Mouse (Mus musculus): ENCODE results near the gene Fras1. TPM values are rescaled to one million over a fixed set of nuclear protein-coding genes. Genes with fewer than 3 reads are reported as not detected.

Gene Fras1
- total and polyA plus RNA-seq, 2 experiments from 2014 or later: 4.0 to 43.0 TPM

GRCm38 (mm10) chr5:96405139-96405842 is 31.5 kb downstream of the Fras1 start:
- no peaks in the 10 kb centered on the region for H3K9me3 ChIP-seq (replicated peaks; ENCODE audit: control insufficient read depth, low read length)
- H3K4me3 ChIP-seq (ENCODE audit: low read depth, low read length): no peak overlapping the region
- H3K27ac ChIP-seq (ENCODE audit: low read depth): no peak overlapping the region
- DNase-seq (ENCODE audit: low spot score): no peak
- no peaks in the 10 kb centered on the region for H3K36me3 ChIP-seq (replicated peaks; ENCODE audit: control insufficient read depth, insufficient read depth, low read length)
- ATAC-seq (ENCODE audit: insufficient read depth, low read depth): no peak
- no peak for TF ChIP-seq CTCF (IDR thresholded peaks at IDR 0.05; ENCODE audit: low read depth)
- 64% methylated on average over 8 of the region's 8 CpGs for WGBS
- no peaks in the 10 kb centered on the region for H3K27me3 ChIP-seq (ENCODE audit: control insufficient read depth, insufficient read depth, low read length)
- H3K4me2 ChIP-seq (ENCODE audit: low read depth, low read length): no peak overlapping the region
- H3K4me1 ChIP-seq (ENCODE audit: control insufficient read depth, insufficient read depth): 0 out of 2 replicates have a peak, but pooled peaks cover 4% of the 10 kb centered on the region
- H3K9ac ChIP-seq (replicated peaks; ENCODE audit: low read depth, low read length): no peak overlapping the region

DNA sequence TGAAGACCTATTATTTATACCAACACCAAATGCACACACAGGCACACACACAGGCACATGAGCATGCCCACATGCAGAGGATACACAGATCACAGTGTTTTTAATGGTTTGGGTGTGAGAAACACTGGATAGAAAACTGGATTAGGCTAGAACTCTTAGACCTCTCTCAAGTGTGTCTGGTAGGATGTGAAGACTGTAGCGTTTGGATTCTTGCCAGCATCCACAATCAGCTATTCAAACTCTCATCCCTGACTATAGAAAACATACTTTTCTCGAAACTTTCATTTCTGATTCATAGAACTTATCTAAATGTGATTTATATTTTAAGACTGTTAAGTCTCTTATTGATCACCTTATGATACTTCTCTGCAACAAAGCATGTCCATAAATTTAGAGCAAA is 34.5 kb downstream of the Fras1 start:
- DNase-seq (ENCODE audit: low spot score): no peak
- ATAC-seq (ENCODE audit: insufficient read depth, low read depth): no peak
- TF ChIP-seq EP300 (IDR thresholded peaks at IDR 0.05; ENCODE audit: low read depth) (no peak), CTCF (IDR thresholded peaks at IDR 0.05; ENCODE audit: low read depth) (no peak)
- Histone ChIP-seq H3K27me3 (ENCODE audit: control insufficient read depth, insufficient read depth, low read length) (no peaks in the 10 kb centered on the region), H3K9me3 (replicated peaks; ENCODE audit: control insufficient read depth, low read length) (no peaks in the 10 kb centered on the region), H3K27ac (ENCODE audit: low read depth) (no peak overlapping the region), H3K4me2 (ENCODE audit: low read depth, low read length) (no peak overlapping the region), H3K36me3 (replicated peaks; ENCODE audit: control insufficient read depth, insufficient read depth, low read length) (no peaks in the 10 kb centered on the region), H3K4me3 (ENCODE audit: low read depth, low read length) (no peak overlapping the region), H3K4me1 (ENCODE audit: control insufficient read depth, insufficient read depth) (no peaks in the 10 kb centered on the region), H3K9ac (replicated peaks; ENCODE audit: low read depth, low read length) (no peak overlapping the region)
- WGBS: 62% methylated on average over 2 of the region's 2 CpGs

DNA sequence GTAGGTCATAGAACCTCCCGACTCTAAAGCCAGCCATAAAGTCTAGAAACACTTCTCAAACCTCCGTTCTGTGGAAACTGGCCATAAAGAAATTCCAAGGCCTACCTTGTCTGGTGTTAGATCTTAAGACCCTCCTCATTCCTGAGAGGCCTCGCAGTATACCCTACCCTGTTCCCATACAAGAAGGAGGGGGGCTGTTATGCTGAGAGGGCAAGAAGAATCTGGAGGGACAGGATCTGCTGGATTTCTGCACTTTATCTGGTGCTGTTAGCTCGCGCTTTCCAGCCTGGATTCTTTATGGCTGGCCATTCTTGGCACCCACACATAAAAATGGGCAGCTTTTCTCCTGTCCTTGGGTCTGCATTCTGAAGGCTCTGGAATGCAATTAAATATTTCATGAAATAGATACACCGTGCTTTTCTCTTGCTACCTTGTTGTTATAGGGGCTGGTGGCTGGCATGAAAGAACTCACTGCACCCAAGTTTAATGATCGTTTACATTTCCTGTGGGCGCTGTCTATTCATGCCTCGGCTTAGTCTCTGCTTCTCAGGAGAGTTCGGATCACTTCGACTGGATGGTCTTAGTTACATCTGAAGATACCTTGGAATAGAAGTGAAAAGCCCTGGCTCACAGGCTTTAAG is 39.1 kb downstream of the Fras1 start:
- TF ChIP-seq CTCF (IDR thresholded peaks at IDR 0.05; ENCODE audit: low read depth) (no peak), EP300 (IDR thresholded peaks at IDR 0.05; ENCODE audit: low read depth) (no peak)
- Histone ChIP-seq H3K27me3 (ENCODE audit: control insufficient read depth, insufficient read depth, low read length) (no peaks in the 10 kb centered on the region), H3K27ac (ENCODE audit: low read depth) (no peak overlapping the region), H3K4me3 (ENCODE audit: low read depth, low read length) (no peak overlapping the region), H3K9ac (replicated peaks; ENCODE audit: low read depth, low read length) (no peak overlapping the region), H3K4me1 (ENCODE audit: control insufficient read depth, insufficient read depth) (no peaks in the 10 kb centered on the region), H3K4me2 (ENCODE audit: low read depth, low read length) (no peak overlapping the region), H3K9me3 (replicated peaks; ENCODE audit: control insufficient read depth, low read length) (no peaks in the 10 kb centered on the region), H3K36me3 (replicated peaks; ENCODE audit: control insufficient read depth, insufficient read depth, low read length) (no peaks in the 10 kb centered on the region)
- ATAC-seq (ENCODE audit: insufficient read depth, low read depth) (no peak), DNase-seq (ENCODE audit: low spot score) (no peak)
- 66% methylated on average over 11 of the region's 11 CpGs for WGBS

GRCm38 (mm10) chr5:96417121-96417520 is 43.4 kb downstream of the Fras1 start:
- DNase-seq (ENCODE audit: low spot score) (no peak), ATAC-seq (ENCODE audit: insufficient read depth, low read depth) (no peak)
- H3K27me3 ChIP-seq (ENCODE audit: control insufficient read depth, insufficient read depth, low read length): no peaks in the 10 kb centered on the region
- no peak overlapping the region for H3K27ac ChIP-seq (ENCODE audit: low read depth)
- WGBS: 84% methylated on average over 4 of the region's 4 CpGs
- no peak overlapping the region for H3K4me2 ChIP-seq (ENCODE audit: low read depth, low read length)
- no peak overlapping the region for H3K4me3 ChIP-seq (ENCODE audit: low read depth, low read length)
- TF ChIP-seq CTCF (IDR thresholded peaks at IDR 0.05; ENCODE audit: low read depth): no peak
- TF ChIP-seq EP300 (IDR thresholded peaks at IDR 0.05; ENCODE audit: low read depth): no peak
- H3K9ac ChIP-seq (replicated peaks; ENCODE audit: low read depth, low read length): no peak overlapping the region
- H3K9me3 ChIP-seq (replicated peaks; ENCODE audit: control insufficient read depth, low read length): no peaks in the 10 kb centered on the region
- no peaks in the 10 kb centered on the region for H3K36me3 ChIP-seq (replicated peaks; ENCODE audit: control insufficient read depth, insufficient read depth, low read length)
- H3K4me1 ChIP-seq (ENCODE audit: control insufficient read depth, insufficient read depth): no peaks in the 10 kb centered on the region

GRCm38 (mm10) chr5:96421550-96421949 is 47.8 kb downstream of the Fras1 start:
- Histone ChIP-seq H3K4me1 (ENCODE audit: control insufficient read depth, insufficient read depth) (no peaks in the 10 kb centered on the region), H3K36me3 (replicated peaks; ENCODE audit: control insufficient read depth, insufficient read depth, low read length) (no peaks in the 10 kb centered on the region), H3K9ac (replicated peaks; ENCODE audit: low read depth, low read length) (no peak overlapping the region), H3K27ac (ENCODE audit: low read depth) (no peak overlapping the region), H3K4me2 (ENCODE audit: low read depth, low read length) (no peak overlapping the region), H3K9me3 (replicated peaks; ENCODE audit: control insufficient read depth, low read length) (no peaks in the 10 kb centered on the region), H3K27me3 (ENCODE audit: control insufficient read depth, insufficient read depth, low read length) (no peaks in the 10 kb centered on the region), H3K4me3 (ENCODE audit: low read depth, low read length) (no peak overlapping the region)
- WGBS: 61% methylated on average over 3 of the region's 3 CpGs
- TF ChIP-seq EP300 (IDR thresholded peaks at IDR 0.05; ENCODE audit: low read depth) (no peak), CTCF (IDR thresholded peaks at IDR 0.05; ENCODE audit: low read depth) (no peak)
- no peak for ATAC-seq (ENCODE audit: insufficient read depth, low read depth)
- DNase-seq (ENCODE audit: low spot score): no peak

Data from heart, postnatal 0 days (tissue).